Comparison of ENCODE assay signal across 8 mouse cellular contexts in the genomic region with DNA sequence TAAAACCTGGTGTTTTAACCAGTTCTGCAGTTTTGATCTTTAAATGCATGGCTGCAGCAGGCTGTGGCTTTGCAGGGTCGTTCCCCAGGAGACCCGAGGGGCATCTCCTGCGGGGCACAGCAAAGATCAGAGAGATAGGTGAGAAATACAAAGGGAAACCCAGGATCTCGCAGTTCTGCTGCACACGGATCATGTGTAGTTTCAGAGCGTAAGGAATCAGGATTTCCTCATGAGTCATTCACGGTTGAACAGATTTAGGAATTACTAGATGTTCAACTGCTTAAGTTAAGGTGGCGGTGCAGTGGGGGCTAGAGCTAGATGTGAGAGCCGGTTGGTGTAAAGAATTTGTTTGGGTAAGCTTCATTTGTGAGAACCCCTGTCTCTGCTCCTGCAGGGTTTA. TPM values are rescaled to one million over a fixed set of nuclear protein-coding genes. Genes with fewer than 3 reads are reported as not detected.
DNase-seq lines count a peak whose midpoint lies in the region; ATAC-seq and TF ChIP-seq lines count a peak whose summit lies in the region.

No protein-coding gene starts in this region.

- H3K4me3 ChIP-seq in spleen, adult 2 months (ENCODE audit: extremely low read depth, insufficient read depth, insufficient read length) = peak overlapping the region; percentile 75; the same call in 1 of the 2 replicates
- peak overlapping the region; percentile 53 for H3K4me3 ChIP-seq in neural tube, embryonic 11.5 days (ENCODE audit: low read depth, low read length)

- peak; percentile 9 to 43 for DNase-seq in cerebellum, adult 18-20 months
- DNase-seq in cerebellum, adult 9-10 months = no peak
- DNase-seq in spleen, adult 2 months (ENCODE audit: low read depth in 1 of 2, low spot score in 2 of 2) = peak in 1 of 2 experiments; percentile 9
- no peak for DNase-seq in spleen, adult 12 weeks (ENCODE audit: low spot score)
- peak; percentile 39 to 42 for DNase-seq in frontal cortex, postnatal 36 days (ENCODE audit: low spot score in 2 of 2)
- peak; percentile 13 for DNase-seq in kidney, postnatal 14 days
- DNase-seq in neural tube, embryonic 11.5 days (ENCODE audit: low spot score) = peak; percentile 19
- DNase-seq in ovary, postnatal 10 days (ENCODE audit: low spot score) = no peak

- peak; percentile 3; the same call in 1 of the 2 replicates for ATAC-seq in neural tube, embryonic 11.5 days (ENCODE audit: insufficient read depth, low FRiP score, low TSS enrichment)

- peaks cover 12% of the 10 kb centered on the region for H3K36me3 ChIP-seq in spleen, adult 2 months (ENCODE audit: control insufficient read depth, insufficient read depth, low read length)
- no peaks in the 10 kb centered on the region for H3K36me3 ChIP-seq in neural tube, embryonic 11.5 days (ENCODE audit: control insufficient read depth, insufficient read depth, low read length)

- no peak for TF ChIP-seq CTCF in spleen, adult 2 months (IDR thresholded peaks at IDR 0.05; ENCODE audit: extremely low read depth, insufficient read depth, insufficient read length, insufficient replicate concordance)

- whole genome bisulfite sequencing in spleen, adult 2 months = 12% methylated on average over 9 of the region's 9 CpGs
- 6% methylated on average over 9 of the region's 9 CpGs for WGBS in neural tube, embryonic 11.5 days

- H3K9me3 ChIP-seq in neural tube, embryonic 11.5 days (ENCODE audit: control insufficient read depth, low read length) = no peaks in the 10 kb centered on the region

- no peaks in the 10 kb centered on the region for H3K27me3 ChIP-seq in spleen, adult 2 months (ENCODE audit: control insufficient read depth, insufficient read depth, low read length)
- H3K27me3 ChIP-seq in neural tube, embryonic 11.5 days (ENCODE audit: control insufficient read depth, insufficient read depth, low read length) = no peaks in the 10 kb centered on the region

- peak overlapping the region; percentile 90 for H3K27ac ChIP-seq in spleen, adult 2 months (ENCODE audit: insufficient read depth, low read length)
- no peak overlapping the region for H3K27ac ChIP-seq in neural tube, embryonic 11.5 days (ENCODE audit: low read depth, low read length)

- H3K4me2 ChIP-seq in neural tube, embryonic 11.5 days (ENCODE audit: low read depth) = peak overlapping the region; percentile 65

- no peak for TF ChIP-seq POLR2A in spleen, adult 2 months (IDR thresholded peaks at IDR 0.05; ENCODE audit: low read depth, low read length)

- no peaks in the 10 kb centered on the region; the same call in 1 of the 2 replicates for H3K4me1 ChIP-seq in spleen, adult 2 months (ENCODE audit: control insufficient read depth, insufficient read depth, insufficient read length)
- 0 out of 2 replicates have a peak, but pooled peaks cover 2% of the 10 kb centered on the region for H3K4me1 ChIP-seq in neural tube, embryonic 11.5 days (ENCODE audit: control insufficient read depth, insufficient read depth, low read length)

- H3K9ac ChIP-seq in neural tube, embryonic 11.5 days (ENCODE audit: low read length) = peak overlapping the region; percentile 71

RNA-seq across cellular contexts. Expression of a gene that starts 0.8 kb away (rescaled TPM):
- 5.6 and 6.2 TPM in 2 replicates for polyA plus RNA-seq in spleen, adult 2 months (2012; rRNA removed)
- 53.3 and 57.7 TPM in 2 replicates for polyA plus RNA-seq in neural tube, embryonic 11.5 days (2014; fragmentation: Nextera tagmentation; extraction: Ambion mirVana)

Comparison
In these comparisons a context has a peak if more than half of its experiments do, and no peak if none do; other contexts are left out.
1. DNase-seq: peak in cerebellum, adult 18-20 months (2 of 2), frontal cortex, postnatal 36 days (2 of 2), kidney, postnatal 14 days (single experiment) and neural tube, embryonic 11.5 days (single experiment); none in cerebellum, adult 9-10 months (single experiment), spleen, adult 12 weeks (single experiment) and ovary, postnatal 10 days (single experiment).